Mouse (Mus musculus): ENCODE measurements around the gene Rere.
"Not testable (repeated sequence)": the region's sequence is repeated elsewhere in the genome, so short reads cannot be mapped to it uniquely, and the experiment has no call there.

Gene Rere

GRCm38 (mm10) chr4:150461427-150462189, 180.2 kb downstream of the Rere start:
- peak; percentile 19 for DNase-seq (ENCODE audit: low read depth, low spot score)

- no peak for DNase-seq (ENCODE audit: low read depth, low spot score)
Observed at GRCm38 (mm10) chr4:150462367-150462766, 180.9 kb downstream of the Rere start.

GRCm38 (mm10) chr4:150465759-150466158, 184.3 kb downstream of the Rere start:
- peak; percentile 36 for DNase-seq (ENCODE audit: low read depth, low spot score)

- no peak for DNase-seq (ENCODE audit: low read depth, low spot score)
Observed at GRCm38 (mm10) chr4:150469274-150469673, 187.8 kb downstream of the Rere start.

- DNase-seq (ENCODE audit: low read depth, low spot score), result no peak
Observed at GRCm38 (mm10) chr4:150470674-150471328, 189.4 kb downstream of the Rere start.

DNA sequence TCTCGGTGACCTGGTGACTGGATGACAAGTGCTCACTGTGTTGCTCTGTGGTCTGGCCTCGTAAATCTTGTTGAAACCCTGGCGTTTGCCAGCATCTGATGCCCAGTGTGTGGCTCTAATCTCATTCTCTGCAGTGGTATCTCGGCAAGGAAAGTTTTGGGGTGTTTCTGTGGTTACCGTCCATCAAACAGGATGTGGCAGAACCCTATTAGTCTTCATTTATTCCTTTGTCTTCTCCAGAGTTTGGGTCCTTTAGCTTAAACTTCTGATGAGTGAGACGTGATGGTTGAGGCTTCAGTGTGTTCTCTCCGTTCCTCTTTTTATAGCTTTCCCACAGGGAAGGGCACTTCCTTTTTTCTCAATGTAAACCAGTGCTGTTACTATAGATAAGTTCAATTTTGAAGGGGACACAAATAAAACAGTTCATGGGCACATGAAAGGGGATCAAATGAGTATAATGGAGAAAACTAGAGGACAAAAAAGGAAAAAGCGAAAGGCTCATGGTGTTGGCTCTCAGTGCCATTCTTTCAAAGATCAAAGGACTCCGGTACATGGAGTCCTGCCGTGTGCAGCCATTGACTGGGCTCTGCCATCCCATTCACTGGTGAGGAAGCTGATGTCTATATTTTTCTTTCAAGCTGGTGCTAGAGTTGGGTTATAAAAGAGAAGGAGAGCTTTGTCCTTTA, 191.4 kb downstream of the Rere start:
- DNase-seq (ENCODE audit: low read depth, low spot score), result no peak

DNA sequence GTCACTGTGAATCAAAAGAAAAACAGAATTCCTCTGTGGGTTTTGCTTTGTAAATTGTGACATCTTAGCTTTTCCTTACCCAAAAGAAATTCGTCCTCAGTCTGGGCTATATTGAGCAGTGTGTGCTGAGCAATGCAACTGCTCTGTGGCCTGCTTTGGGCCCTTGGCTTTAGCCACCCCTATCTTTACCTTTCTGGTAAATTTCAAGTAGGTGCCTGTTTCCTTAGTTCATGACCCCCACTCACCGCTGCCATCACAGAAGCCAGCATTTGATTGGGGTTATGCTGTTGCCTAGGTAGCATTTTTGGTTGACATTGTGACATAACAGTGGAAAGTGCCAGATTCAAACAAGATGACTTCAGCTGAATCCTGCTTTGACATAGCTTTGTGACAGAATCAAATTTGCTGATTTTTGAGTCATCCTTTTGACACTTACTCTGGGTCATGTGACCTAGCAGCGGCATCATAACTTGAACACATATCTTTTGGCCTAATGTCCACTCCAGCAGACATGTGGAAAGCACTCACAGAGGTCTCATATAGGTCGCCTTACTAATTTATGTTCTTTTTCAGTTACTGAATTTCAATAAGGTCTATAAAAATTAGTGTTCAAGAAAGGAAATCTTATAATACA, 192.1 kb downstream of the Rere start:
- no peak for DNase-seq (ENCODE audit: low read depth, low spot score)

DNA sequence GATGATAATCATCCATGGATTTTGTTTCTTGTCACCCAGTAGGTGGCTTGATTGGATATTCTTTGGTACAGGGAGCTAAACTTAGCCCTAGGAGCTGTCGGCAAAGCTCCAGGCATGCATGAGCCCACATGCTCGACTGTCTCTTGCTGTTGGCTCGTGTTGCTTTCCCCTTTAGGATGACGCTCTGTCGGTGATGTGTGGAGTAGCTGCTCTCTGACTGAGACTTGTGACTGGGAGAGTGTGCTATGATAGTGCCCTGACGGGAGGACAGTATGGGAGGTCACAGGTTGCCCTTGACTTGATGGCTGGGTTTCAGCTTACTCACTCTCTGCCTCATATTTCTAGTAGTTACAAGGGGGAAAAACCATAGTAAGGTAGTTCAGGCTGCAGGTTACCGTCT, 192.6 kb downstream of the Rere start:
- DNase-seq (ENCODE audit: low read depth, low spot score), result no peak

GRCm38 (mm10) chr4:150476258-150476657, 194.8 kb downstream of the Rere start:
- no peak for DNase-seq (ENCODE audit: low read depth, low spot score)

GRCm38 (mm10) chr4:150478006-150478405, 196.6 kb downstream of the Rere start:
- no peak for DNase-seq (ENCODE audit: low read depth, low spot score)

- not testable (repeated sequence) for DNase-seq (ENCODE audit: low read depth, low spot score)
Observed at GRCm38 (mm10) chr4:150483081-150483480, 201.6 kb downstream of the Rere start.

DNA sequence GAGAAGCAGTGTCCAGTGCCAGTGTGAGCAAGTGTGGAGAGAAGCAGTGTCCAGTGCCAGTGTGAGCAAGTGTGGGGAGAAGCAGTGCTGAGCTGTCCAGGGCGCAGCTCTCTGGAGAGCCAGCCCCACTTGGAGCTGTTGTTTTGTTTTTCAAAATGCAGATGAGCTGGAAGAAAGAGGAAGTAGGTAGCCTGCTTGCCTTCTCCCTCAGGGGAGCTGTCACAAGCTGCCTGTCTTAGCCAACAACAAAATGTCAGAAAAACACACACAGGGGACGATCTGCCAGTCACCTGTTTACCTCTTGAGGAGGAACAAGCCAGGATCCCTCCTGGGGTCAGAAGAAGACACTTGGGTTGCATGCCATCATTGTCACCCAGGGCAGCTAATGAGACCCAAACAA, 204.7 kb downstream of the Rere start:
- DNase-seq (ENCODE audit: low read depth, low spot score), result no peak

GRCm38 (mm10) chr4:150487109-150487508, 205.7 kb downstream of the Rere start:
- no peak for DNase-seq (ENCODE audit: low read depth, low spot score)

- DNase-seq (ENCODE audit: low read depth, low spot score), result no peak
Observed at GRCm38 (mm10) chr4:150488096-150488748, 206.8 kb downstream of the Rere start.

DNA sequence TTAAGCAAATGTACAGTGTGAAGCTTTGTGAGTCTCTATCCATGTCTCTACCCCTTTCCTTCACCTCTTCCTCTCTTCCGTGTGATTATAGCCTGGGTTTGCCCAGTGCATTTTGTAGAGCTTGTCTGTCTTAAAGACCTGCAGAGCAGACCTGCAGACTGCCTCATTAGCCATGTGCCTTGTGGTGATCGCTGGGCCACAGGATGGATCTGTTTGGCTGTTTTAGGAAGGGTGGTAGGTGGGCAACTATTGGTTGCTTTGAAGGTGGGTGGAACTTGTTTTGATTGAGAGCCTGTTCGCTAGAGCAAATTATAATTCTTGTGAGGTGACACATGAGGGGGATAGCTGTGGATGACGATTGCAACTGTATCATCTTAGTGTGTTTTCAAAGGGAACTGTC, 207.3 kb downstream of the Rere start:
- no peak for DNase-seq (ENCODE audit: low read depth, low spot score)

DNA sequence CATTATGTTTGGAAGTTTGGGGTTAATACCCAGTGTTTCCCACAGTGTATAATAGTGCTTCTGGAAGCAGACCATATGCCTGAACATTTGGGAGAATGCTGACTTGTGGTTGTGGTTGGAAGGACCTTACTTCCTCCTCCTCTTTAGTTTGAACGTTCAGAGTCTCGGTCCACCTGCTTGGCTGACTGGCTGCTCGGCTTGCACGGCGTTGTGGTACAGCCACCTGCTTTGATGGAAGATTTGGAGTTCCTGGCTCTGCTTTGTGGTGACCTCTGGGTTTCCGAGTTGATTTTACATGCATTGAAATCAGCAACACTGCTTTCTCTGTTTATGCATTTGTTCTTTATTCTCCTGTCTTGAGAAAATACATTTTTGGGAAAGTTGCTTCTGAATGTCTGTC, 208.6 kb downstream of the Rere start:
- DNase-seq (ENCODE audit: low read depth, low spot score), result no peak

GRCm38 (mm10) chr4:150491710-150492109, 210.3 kb downstream of the Rere start:
- DNase-seq (ENCODE audit: low read depth, low spot score), result no peak

- no peak for DNase-seq (ENCODE audit: low read depth, low spot score)
Observed at GRCm38 (mm10) chr4:150493258-150493937, 212.0 kb downstream of the Rere start.

- not testable (repeated sequence) for DNase-seq (ENCODE audit: low read depth, low spot score)
Observed at GRCm38 (mm10) chr4:150493938-150494330, 212.5 kb downstream of the Rere start.

- no peak for DNase-seq (ENCODE audit: low read depth, low spot score)
Observed at GRCm38 (mm10) chr4:150495568-150495967, 214.1 kb downstream of the Rere start.

All from c-Kit-negative CD71-positive TER-119-positive erythroid progenitor cells, embryonic 14.5 days (primary cell).